Mouse (Mus musculus): ENCODE measurements around the gene Shank1. TPM values are rescaled to one million over a fixed set of nuclear protein-coding genes. Genes with fewer than 3 reads are reported as not detected.
A peak's percentile ranks its signal among the peaks of the same experiment; 100 is the strongest.

Shank1 gene
- total RNA-seq, 2 experiments from 2014 or later: 0.25 to 0.36 TPM

DNA sequence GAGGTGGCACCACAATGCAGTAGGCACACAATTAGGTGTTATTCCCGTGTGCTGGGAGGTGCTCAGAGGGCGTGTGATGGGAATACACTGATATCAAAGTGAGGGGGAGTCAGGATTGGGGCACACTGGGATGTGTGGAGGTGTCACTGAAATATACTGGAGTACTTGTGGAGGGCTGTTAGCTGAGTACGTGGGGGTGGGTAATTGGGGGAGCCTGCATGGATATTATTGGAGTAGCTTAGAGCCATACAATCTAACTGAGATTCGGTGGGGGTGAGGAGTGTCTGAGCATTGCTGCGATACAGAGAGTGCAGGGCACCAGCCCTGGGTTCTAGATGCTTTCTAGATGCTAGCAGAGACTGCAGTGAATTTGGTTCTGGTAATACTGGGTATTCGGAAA lies 30.2 kb downstream of the Shank1 start:
- no peak for DNase-seq (ENCODE audit: low spot score)

GRCm38 (mm10) chr7:44341119-44341518 lies 31.1 kb downstream of the Shank1 start:
- DNase-seq (ENCODE audit: low spot score): no peak

- no peak for DNase-seq (ENCODE audit: low spot score)
These were observed 31.7 kb downstream of the Shank1 start for GRCm38 (mm10) chr7:44341714-44342113.

GRCm38 (mm10) chr7:44343459-44344015 lies 33.5 kb downstream of the Shank1 start:
- no peak for DNase-seq (ENCODE audit: low spot score)

DNA sequence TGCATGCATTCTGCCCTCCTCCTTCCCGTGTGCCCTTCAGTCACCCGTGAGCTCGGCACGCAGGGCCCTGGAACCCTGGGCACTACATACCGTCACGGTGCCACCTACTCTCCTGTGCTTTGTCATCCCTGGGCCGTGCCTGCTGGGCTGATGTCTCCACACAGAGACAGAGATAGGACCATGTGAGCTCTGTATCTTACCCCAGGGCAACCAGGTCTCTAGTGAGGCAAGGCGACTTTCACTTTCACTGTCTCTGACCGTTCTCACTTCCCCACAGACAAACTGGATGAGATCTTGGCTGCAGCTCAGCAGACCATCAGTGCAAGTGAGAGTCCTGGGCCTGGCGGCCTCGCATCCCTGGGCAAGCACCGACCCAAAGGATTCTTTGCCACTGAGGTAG lies 34.6 kb downstream of the Shank1 start:
- no peak for DNase-seq (ENCODE audit: low spot score)

DNA sequence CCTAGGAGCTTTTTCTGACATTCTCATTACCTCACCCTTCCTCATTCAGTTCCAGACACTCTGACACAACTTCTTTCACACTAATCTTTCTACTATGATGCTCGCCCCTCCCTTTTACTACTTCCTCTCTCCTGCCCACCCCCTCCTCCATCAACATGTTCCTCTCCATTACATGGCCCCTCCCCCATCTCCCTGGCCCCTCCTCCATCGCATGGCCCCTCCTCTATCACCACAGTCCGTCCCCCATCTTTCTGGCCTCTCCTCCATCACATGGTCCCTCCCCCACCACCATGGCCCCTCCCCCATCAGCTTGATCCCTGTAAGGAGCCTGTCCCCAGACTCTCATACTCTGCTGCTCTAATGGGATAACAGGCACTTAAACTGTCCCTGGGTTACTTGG lies 39.0 kb downstream of the Shank1 start:
- no peak for DNase-seq (ENCODE audit: low spot score)

DNA sequence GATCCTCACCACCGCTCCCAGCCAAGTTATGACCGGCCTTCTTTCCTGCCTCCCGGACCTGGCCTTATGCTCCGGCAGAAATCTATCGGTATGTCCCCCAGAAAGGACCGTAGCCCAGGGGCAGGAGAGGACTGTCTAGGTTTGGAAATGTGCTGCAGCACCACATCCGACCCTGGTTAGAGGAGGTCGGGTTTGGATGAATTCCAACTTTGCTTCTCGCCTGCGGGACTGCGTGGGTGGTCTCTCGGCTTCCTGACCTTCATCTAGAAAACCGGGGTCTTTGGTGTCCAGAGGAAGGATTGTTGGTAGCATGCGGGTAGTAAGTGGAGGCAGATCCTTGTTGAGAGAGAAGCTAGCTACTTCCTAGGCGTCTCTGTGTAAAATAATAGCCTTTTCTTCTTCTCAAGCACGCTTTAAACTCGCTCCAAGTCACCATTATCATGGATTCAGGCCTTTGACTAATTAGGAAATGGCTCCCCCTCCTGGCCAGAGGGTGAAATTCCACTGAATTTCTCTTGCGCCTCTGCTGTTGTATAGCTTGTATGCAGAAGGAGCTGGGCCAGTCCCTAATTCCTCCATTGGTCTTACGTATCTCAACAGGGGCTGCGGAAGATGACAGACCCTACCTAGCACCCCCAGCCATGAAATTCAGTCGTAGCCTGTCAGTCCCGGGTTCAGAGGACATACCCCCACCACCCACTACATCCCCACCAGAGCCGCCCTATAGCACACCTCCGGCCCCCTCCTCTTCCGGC lies 41.1 kb downstream of the Shank1 start:
- peak; percentile 75 for DNase-seq (ENCODE audit: low spot score)

GRCm38 (mm10) chr7:44351881-44352749 lies 42.1 kb downstream of the Shank1 start:
- no peak for DNase-seq (ENCODE audit: low spot score)

- no peak for DNase-seq (ENCODE audit: low spot score)
These were observed 42.9 kb downstream of the Shank1 start for GRCm38 (mm10) chr7:44352750-44353600.

DNA sequence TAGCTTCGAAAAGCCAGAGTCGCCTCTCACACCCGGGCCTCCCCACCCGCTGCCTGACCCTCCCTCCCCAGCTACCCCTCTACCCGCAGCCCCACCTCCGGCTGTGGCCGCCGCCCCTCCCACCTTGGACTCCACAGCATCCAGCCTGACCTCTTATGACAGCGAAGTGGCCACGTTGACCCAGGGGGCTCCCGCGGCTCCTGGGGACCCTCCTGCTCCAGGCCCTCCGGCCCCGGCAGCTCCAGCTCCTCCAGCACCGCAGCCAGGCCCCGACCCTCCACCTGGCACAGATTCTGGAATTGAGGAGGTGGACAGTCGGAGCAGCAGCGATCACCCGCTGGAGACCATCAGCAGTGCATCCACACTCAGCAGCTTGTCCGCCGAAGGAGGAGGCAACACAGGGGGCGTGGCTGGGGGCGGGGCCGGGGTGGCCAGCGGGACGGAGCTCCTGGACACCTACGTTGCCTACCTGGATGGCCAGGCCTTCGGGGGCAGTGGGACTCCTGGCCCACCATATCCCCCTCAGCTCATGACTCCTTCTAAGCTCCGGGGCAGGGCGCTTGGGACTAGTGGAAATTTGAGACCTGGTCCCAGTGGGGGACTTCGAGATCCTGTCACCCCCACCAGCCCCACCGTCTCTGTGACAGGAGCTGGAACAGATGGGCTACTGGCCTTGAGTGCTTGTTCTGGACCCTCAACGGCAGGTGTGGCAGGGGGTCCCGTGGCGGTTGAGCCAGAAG lies 43.7 kb downstream of the Shank1 start:
- DNase-seq (ENCODE audit: low spot score): no peak

- no peak for DNase-seq (ENCODE audit: low spot score)
These were observed 45.4 kb downstream of the Shank1 start for GRCm38 (mm10) chr7:44355411-44355810.

DNA sequence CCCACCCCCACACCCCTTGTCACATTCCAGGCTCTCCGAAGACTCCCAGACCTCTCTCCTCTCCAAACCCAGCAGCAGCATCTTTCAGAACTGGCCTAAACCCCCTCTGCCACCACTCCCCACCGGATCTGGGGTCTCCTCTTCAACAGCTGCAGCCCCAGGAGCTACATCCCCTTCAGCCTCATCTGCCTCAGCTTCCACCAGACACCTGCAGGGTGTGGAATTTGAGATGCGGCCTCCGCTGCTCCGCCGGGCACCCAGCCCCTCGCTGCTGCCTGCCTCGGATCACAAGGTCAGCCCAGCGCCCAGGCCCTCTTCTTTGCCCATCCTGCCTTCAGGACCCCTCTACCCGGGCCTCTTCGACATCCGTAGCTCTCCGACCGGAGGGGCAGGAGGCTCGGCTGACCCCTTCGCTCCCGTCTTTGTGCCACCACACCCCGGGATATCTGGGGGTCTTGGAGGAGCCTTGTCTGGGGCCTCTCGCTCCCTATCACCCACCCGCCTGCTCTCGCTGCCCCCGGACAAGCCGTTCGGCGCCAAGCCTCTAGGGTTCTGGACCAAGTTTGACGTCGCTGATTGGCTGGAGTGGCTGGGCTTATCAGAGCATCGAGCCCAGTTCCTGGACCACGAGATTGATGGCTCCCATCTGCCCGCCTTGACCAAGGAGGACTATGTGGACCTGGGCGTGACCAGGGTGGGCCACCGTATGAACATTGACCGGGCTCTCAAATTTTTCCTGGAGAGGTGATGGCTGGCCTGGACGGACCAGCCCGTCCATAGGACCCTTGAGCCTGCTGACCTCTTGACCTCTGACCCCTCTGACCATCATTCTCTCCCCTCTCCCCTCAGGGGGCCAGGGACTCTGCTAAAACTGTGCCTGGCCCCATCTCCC lies 46.8 kb downstream of the Shank1 start:
- DNase-seq (ENCODE audit: low spot score): no peak

DNA sequence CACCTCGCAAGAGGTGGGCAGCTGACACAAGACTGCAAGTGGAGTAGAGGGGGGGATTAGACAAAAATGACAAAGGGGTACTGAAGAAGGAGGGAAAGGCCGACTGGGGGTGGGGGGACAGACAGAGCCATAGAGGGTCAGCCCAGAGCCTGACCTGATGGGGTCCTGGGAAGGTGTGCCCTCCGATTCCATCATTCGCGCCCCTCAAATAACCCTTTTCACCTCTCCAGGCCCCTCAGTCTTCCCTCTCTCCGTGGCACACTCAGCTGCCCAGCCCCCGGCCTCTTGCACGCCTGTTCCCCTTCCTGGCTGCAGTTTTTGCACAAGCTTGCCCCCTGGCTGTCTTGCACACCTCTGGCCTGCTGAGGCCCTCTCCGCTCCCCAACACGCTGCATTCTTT lies 47.5 kb downstream of the Shank1 start:
- DNase-seq (ENCODE audit: low spot score): no peak

DNA sequence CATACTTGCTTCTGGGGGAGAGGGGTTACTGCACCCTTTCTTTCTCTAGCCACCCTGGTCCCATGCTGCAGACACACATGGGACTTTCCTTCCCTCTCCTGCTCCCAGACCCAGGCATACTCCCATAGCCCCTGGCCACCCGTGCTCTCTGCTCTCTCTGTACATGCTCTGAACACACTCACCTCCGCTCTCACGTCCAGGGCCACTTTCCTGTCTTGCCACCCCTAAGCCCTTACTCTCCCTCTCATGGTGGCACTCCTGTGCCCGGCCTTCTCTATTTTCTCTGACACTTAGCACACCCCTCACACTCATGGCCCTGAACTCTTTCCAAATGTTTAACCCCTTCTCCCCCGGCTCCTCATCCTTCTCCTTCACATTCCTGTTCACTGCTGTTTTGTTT lies 48.0 kb downstream of the Shank1 start:
- no peak for DNase-seq (ENCODE audit: low spot score)

DNA sequence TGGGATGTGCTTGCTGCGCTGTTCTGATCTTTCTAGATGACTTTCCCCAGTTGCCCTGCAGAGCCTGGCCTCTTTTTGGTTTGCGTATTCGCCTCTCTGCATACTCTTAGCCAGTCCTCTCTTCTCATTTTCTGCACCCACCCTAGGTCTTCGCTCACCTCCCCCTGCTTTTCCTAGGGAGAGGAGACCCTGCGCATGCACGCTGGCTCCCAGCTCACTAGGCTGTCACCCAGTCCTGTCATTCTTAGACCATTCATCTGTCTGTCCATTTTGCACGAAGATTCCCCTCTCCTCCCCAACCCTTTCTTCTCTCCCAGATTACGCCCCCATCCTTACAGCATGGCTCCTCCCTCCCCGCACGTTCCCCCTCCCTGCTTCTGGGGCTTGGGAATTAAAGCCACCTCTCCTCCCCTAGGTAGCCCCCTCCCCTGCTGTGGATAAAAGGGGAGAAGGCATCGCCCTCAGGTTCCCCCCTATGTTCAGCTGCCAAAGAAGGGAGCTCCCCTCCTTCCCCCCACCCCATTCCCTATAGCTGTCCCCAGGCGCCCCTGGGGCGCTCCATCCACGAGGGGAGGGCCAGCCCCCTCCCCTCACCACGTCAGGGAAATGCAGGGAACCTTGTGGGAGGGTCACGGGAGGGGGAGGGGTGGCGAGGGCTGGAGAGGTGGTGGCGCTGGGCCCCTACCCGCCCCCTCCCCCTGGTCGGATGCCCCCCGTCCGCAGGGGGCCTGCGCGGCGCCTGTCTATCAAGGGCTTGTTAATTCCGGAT lies 49.0 kb downstream of the Shank1 start:
- DNase-seq (ENCODE audit: low spot score): no peak

GRCm38 (mm10) chr7:44359908-44360672 lies 50.0 kb downstream of the Shank1 start:
- peak; percentile 94 for DNase-seq (ENCODE audit: low spot score)

GRCm38 (mm10) chr7:44360792-44361301 lies 50.8 kb downstream of the Shank1 start:
- no peak for DNase-seq (ENCODE audit: low spot score)

DNA sequence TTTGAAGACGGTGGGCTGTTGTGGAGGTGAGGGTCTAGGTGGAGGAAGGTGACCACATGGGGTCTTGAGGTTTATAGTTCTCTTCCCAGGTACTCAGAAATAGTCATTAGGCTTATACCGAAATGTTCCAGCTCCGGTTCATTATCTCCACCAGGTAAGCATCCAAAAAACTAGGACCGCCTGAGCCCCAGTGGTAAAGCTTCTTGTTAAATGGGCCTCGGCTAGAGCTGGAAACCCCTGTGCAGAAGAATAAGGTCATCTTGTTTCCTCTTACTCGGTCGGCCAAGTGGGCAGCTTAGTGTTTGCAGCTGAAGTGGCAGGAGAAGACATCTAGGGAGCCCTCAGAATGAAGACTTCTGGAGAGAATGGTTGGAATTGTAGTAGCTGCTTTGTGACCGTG lies 62.6 kb downstream of the Shank1 start:
- no peak for DNase-seq (ENCODE audit: low spot score)

All from gastrocnemius, adult 18-20 months (tissue).